Mouse (Mus musculus) erythroblast, embryonic 14.5 days (primary cell): ENCODE results near the gene Mapre3. TPM values are rescaled to one million over a fixed set of nuclear protein-coding genes. Genes with fewer than 3 reads are reported as not detected.

Source experiments
- H3K27me3 ChIP-seq: 2 replicates; pipeline ENCODE4 v1.6.1; 2012; ENCODE audit warnings: inconsistent platforms; ENCODE audit not compliant: control insufficient read depth
- H3K36me3 ChIP-seq: 2 replicates; pipeline ENCODE4 v1.6.1; 2012; ENCODE audit warnings: mild to moderate bottlenecking, inconsistent platforms; ENCODE audit not compliant: control insufficient read depth
- H3K4me1 ChIP-seq: 2 replicates; pipeline ENCODE4 v1.6.1; 2012; ENCODE audit warnings: inconsistent platforms; ENCODE audit not compliant: control insufficient read depth
- H3K4me3 ChIP-seq: replicated peaks from 2 replicates; pipeline ENCODE3; 2012; ENCODE audit warnings: moderate library complexity, mild to moderate bottlenecking, inconsistent platforms
- H3K9me3 ChIP-seq: 2 replicates; pipeline ENCODE4 v1.6.1; 2012; ENCODE audit warnings: low read length, inconsistent platforms, mixed read lengths; ENCODE audit not compliant: control insufficient read depth
- GATA1 ChIP-seq: IDR thresholded peaks from 2 replicates; pipeline ENCODE4 v1.6.1; 2012; ENCODE audit warnings: low read length, inconsistent platforms, mixed read lengths
- TAL1 ChIP-seq: IDR thresholded peaks from 3 replicates; pipeline ENCODE4 v1.6.1; 2012; ENCODE audit warnings: low read length, inconsistent platforms, mixed read lengths
- polyA plus RNA-seq: library from polyadenylated mRNA; stranded (reverse); fragments of >175 nt; gene quantifications from 2 replicates; pipeline ENCODE4 v1.2.3, GENCODE M21; 2012

The Mapre3 gene
- polyA plus RNA-seq, 1 experiment, result 0.09 TPM

DNA sequence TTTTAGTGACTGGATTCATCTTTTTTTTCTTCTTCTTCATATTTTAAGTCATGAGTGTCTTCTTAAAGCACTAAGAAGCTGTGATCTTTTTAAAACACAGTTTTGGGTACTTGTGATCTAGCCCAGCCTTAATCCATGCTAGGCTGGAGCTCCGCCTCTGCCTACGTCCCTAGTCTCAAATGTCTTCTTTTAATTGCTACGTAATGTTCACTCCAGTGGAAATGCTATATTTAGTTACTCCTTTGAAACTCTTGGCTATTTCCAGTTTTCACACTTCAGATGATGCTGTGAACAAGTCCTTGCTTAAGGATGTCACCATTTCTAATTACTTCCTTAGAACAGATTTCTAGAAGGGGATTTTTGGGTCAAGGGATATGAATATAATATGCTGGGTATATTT is 24.4 kb upstream of the Mapre3 start:
- Histone ChIP-seq H3K27me3 (peaks cover 5% of the 10 kb centered on the region), H3K36me3 (no peaks in the 10 kb centered on the region), H3K9me3 (no peaks in the 10 kb centered on the region), H3K4me1 (no peaks in the 10 kb centered on the region), H3K4me3 (no peak overlapping the region)
- TF ChIP-seq TAL1 (no peak), GATA1 (no peak)

GRCm38 (mm10) chr5:30796125-30796524 is 18.3 kb upstream of the Mapre3 start:
- TF ChIP-seq GATA1 (no peak), TAL1 (no peak)
- Histone ChIP-seq H3K9me3 (no peaks in the 10 kb centered on the region), H3K27me3 (peaks cover 3% of the 10 kb centered on the region), H3K4me1 (peaks cover 30% of the 10 kb centered on the region), H3K36me3 (no peaks in the 10 kb centered on the region), H3K4me3 (no peak overlapping the region)

DNA sequence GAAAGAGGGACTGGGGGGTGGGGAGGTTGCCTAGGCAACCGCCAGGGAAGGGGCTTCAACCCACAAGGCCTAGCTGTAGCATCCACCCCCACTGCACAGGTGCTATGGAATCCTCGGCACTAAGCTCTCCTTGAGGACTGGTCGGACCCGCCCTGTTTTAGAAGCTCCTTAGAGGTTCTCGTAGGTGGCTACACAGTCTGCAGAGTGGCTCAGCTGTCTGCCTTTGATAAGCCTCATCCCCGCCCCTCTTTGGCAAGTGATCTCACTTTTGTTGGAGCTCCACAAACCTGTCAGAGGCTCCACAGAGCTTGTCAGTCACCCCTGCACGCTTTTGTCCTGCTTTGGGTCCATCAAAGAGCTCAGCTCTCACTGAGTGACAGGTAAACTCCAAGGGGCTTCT is 17.0 kb upstream of the Mapre3 start:
- TF ChIP-seq TAL1, result peak; percentile 65
- TF ChIP-seq GATA1, result peak; percentile 70
- Histone ChIP-seq H3K36me3 (no peaks in the 10 kb centered on the region), H3K4me3 (peak overlapping the region; percentile 18), H3K9me3 (no peaks in the 10 kb centered on the region), H3K27me3 (peaks cover 4% of the 10 kb centered on the region), H3K4me1 (peaks cover 30% of the 10 kb centered on the region)

DNA sequence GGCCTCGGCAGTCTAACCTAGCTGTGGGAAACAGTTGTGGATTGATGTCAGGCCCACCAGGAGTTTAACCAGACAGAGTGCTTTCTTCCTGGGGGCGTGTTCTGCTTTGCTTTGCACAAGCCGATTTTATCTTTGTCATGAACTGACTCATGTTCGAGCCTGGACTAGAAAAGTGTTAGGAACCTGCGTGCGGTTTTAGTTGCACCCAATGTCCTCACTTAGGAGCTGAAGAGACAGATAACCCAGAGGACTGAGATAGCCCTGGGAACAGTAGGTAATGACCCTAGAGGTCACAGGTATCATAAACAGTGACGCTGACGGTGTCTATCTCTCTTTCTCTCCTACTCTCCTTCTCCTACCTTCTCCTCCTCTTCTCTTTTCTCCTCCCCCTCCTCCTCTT is 16.5 kb upstream of the Mapre3 start:
- Histone ChIP-seq H3K4me1 (peaks cover 30% of the 10 kb centered on the region), H3K9me3 (no peaks in the 10 kb centered on the region), H3K36me3 (no peaks in the 10 kb centered on the region), H3K4me3 (peak overlapping the region; percentile 18), H3K27me3 (peaks cover 6% of the 10 kb centered on the region)
- no peak for TF ChIP-seq GATA1
- no peak for TF ChIP-seq TAL1

DNA sequence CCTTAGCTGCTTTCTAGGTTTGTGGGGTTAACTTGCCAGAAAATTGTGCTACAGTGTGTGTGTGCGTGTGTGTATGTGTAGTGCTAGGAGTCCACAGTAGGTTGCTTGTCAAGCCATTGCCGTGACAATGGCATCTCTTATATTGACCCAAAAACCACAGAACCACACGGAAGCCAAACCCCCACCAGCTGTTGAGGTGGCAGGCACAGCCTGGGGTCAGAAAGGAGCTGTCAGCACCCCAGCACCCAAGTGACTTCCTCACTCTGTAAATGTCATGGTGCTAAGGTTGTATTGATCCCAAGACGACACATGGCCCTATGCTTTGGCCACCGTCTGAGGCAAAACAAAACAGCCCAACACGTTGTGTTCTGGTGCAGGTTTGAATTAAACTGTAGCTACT is 15.5 kb upstream of the Mapre3 start:
- H3K27me3 ChIP-seq, result peaks cover 8% of the 10 kb centered on the region
- H3K36me3 ChIP-seq, result no peaks in the 10 kb centered on the region
- H3K4me1 ChIP-seq, result peaks cover 30% of the 10 kb centered on the region
- TF ChIP-seq TAL1 (no peak), GATA1 (no peak)
- H3K4me3 ChIP-seq, result no peak overlapping the region
- H3K9me3 ChIP-seq, result no peaks in the 10 kb centered on the region

- H3K27me3 ChIP-seq, result peaks cover 8% of the 10 kb centered on the region
- no peaks in the 10 kb centered on the region for H3K36me3 ChIP-seq
- H3K4me1 ChIP-seq, result peaks cover 10% of the 10 kb centered on the region
- TF ChIP-seq GATA1 (no peak), TAL1 (no peak)
- H3K9me3 ChIP-seq, result no peaks in the 10 kb centered on the region
- no peak overlapping the region for H3K4me3 ChIP-seq
Observed at GRCm38 (mm10) chr5:30802724-30803467, 11.5 kb upstream of the Mapre3 start.

DNA sequence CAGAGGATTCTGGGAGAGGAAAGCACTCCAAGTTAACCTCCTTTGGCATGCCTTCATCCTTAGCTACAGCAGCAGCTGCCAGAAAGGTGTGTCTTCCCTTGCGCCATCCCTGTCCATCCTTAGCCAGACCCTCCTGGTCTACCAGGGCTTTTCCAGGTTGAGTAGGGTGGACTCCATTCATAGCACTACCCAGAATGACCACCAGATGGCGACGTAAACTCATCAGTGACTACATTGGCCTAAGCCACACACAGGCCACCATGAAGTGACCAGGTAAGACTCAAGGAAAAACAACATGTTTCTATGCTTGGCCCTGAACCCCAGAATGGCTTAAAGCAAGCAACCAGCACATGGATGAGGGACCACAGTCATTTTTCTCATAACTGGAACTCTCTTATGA is 8.3 kb upstream of the Mapre3 start:
- H3K4me1 ChIP-seq, result no peaks in the 10 kb centered on the region
- peaks cover 15% of the 10 kb centered on the region for H3K27me3 ChIP-seq
- H3K9me3 ChIP-seq, result no peaks in the 10 kb centered on the region
- no peak overlapping the region for H3K4me3 ChIP-seq
- TF ChIP-seq GATA1 (no peak), TAL1 (no peak)
- H3K36me3 ChIP-seq, result no peaks in the 10 kb centered on the region

GRCm38 (mm10) chr5:30815120-30815465 is 652 bp downstream of the Mapre3 start:
- TF ChIP-seq GATA1 (no peak), TAL1 (no peak)
- Histone ChIP-seq H3K4me3 (peak overlapping the region; percentile 58), H3K4me1 (peaks cover 9% of the 10 kb centered on the region), H3K36me3 (no peaks in the 10 kb centered on the region), H3K9me3 (no peaks in the 10 kb centered on the region; the same call in 1 of the 2 replicates), H3K27me3 (peaks cover 63% of the 10 kb centered on the region)

GRCm38 (mm10) chr5:30816261-30816791 is 1.9 kb downstream of the Mapre3 start:
- H3K4me3 ChIP-seq, result no peak overlapping the region
- no peaks in the 10 kb centered on the region; the same call in 1 of the 2 replicates for H3K9me3 ChIP-seq
- TF ChIP-seq TAL1, result no peak
- no peak for TF ChIP-seq GATA1
- H3K36me3 ChIP-seq, result no peaks in the 10 kb centered on the region
- peaks cover 54% of the 10 kb centered on the region for H3K27me3 ChIP-seq
- H3K4me1 ChIP-seq, result peaks cover 9% of the 10 kb centered on the region
